Mouse (Mus musculus): ENCODE results near the gene Dnajc15. TPM values are rescaled to one million over a fixed set of nuclear protein-coding genes. Genes with fewer than 3 reads are reported as not detected.
"Not testable (repeated sequence)": the region's sequence is repeated elsewhere in the genome, so short reads cannot be mapped to it uniquely, and the experiment has no call there.

Gene Dnajc15
- polyA plus RNA-seq, 1 experiment from 2014 or later: 103 TPM

GRCm38 (mm10) chr14:77895951-77896350 lies 21.0 kb upstream of the Dnajc15 start:
- Histone ChIP-seq H3K9me3 (ENCODE audit: control insufficient read depth, low read length) (no peaks in the 10 kb centered on the region), H3K27ac (ENCODE audit: low read depth, low read length) (no peak overlapping the region), H3K4me3 (ENCODE audit: low read depth, low read length) (no peak overlapping the region), H3K4me2 (ENCODE audit: low read depth) (no peak overlapping the region), H3K4me1 (ENCODE audit: control insufficient read depth, insufficient read depth, low read length) (no peaks in the 10 kb centered on the region), H3K27me3 (ENCODE audit: control insufficient read depth, insufficient read depth, low read length) (no peaks in the 10 kb centered on the region), H3K36me3 (ENCODE audit: control insufficient read depth, insufficient read depth, low read length) (no peaks in the 10 kb centered on the region), H3K9ac (ENCODE audit: low read length) (no peak overlapping the region)
- 90% methylated on average over 3 of the region's 3 CpGs for WGBS
- ATAC-seq (ENCODE audit: insufficient read depth, low FRiP score, low TSS enrichment) (no peak), DNase-seq (ENCODE audit: low spot score) (no peak)

GRCm38 (mm10) chr14:77889911-77890310 lies 15.0 kb upstream of the Dnajc15 start:
- H3K27ac ChIP-seq (ENCODE audit: low read depth, low read length): no peak overlapping the region
- WGBS: 89% methylated on average over 7 of the region's 7 CpGs
- DNase-seq (ENCODE audit: low spot score) (no peak), ATAC-seq (ENCODE audit: insufficient read depth, low FRiP score, low TSS enrichment) (no peak)
- H3K9me3 ChIP-seq (ENCODE audit: control insufficient read depth, low read length): no peaks in the 10 kb centered on the region
- H3K4me2 ChIP-seq (ENCODE audit: low read depth): no peak overlapping the region
- H3K27me3 ChIP-seq (ENCODE audit: control insufficient read depth, insufficient read depth, low read length): no peaks in the 10 kb centered on the region
- H3K4me3 ChIP-seq (ENCODE audit: low read depth, low read length): no peak overlapping the region
- no peaks in the 10 kb centered on the region for H3K4me1 ChIP-seq (ENCODE audit: control insufficient read depth, insufficient read depth, low read length)
- H3K9ac ChIP-seq (ENCODE audit: low read length): no peak overlapping the region
- H3K36me3 ChIP-seq (ENCODE audit: control insufficient read depth, insufficient read depth, low read length): no peaks in the 10 kb centered on the region

GRCm38 (mm10) chr14:77886941-77887340 lies 12.0 kb upstream of the Dnajc15 start:
- no peaks in the 10 kb centered on the region for H3K36me3 ChIP-seq (ENCODE audit: control insufficient read depth, insufficient read depth, low read length)
- ATAC-seq (ENCODE audit: insufficient read depth, low FRiP score, low TSS enrichment): no peak
- no peaks in the 10 kb centered on the region for H3K9me3 ChIP-seq (ENCODE audit: control insufficient read depth, low read length)
- H3K4me1 ChIP-seq (ENCODE audit: control insufficient read depth, insufficient read depth, low read length): no peaks in the 10 kb centered on the region
- DNase-seq (ENCODE audit: low spot score): no peak
- H3K4me3 ChIP-seq (ENCODE audit: low read depth, low read length): no peak overlapping the region
- 89% methylated on average over 4 of the region's 4 CpGs for WGBS
- H3K27ac ChIP-seq (ENCODE audit: low read depth, low read length): no peak overlapping the region
- H3K4me2 ChIP-seq (ENCODE audit: low read depth): no peak overlapping the region
- no peaks in the 10 kb centered on the region for H3K27me3 ChIP-seq (ENCODE audit: control insufficient read depth, insufficient read depth, low read length)
- no peak overlapping the region for H3K9ac ChIP-seq (ENCODE audit: low read length)

- H3K4me3 ChIP-seq (ENCODE audit: low read depth, low read length): no peak overlapping the region
- no peak for ATAC-seq (ENCODE audit: insufficient read depth, low FRiP score, low TSS enrichment)
Observed at GRCm38 (mm10) chr14:77886376-77886775, 11.5 kb upstream of the Dnajc15 start.

GRCm38 (mm10) chr14:77882669-77883068 lies 7.7 kb upstream of the Dnajc15 start:
- Histone ChIP-seq H3K9ac (ENCODE audit: low read length) (no peak overlapping the region), H3K27ac (ENCODE audit: low read depth, low read length) (no peak overlapping the region), H3K4me3 (ENCODE audit: low read depth, low read length) (no peak overlapping the region), H3K4me2 (ENCODE audit: low read depth) (no peak overlapping the region), H3K4me1 (ENCODE audit: control insufficient read depth, insufficient read depth, low read length) (no peaks in the 10 kb centered on the region), H3K36me3 (ENCODE audit: control insufficient read depth, insufficient read depth, low read length) (no peaks in the 10 kb centered on the region), H3K9me3 (ENCODE audit: control insufficient read depth, low read length) (no peaks in the 10 kb centered on the region), H3K27me3 (ENCODE audit: control insufficient read depth, insufficient read depth, low read length) (no peaks in the 10 kb centered on the region)
- 78% methylated on average over 6 of the region's 6 CpGs for WGBS
- no peak for ATAC-seq (ENCODE audit: insufficient read depth, low FRiP score, low TSS enrichment)
- no peak for DNase-seq (ENCODE audit: low spot score)

More at GRCm38 (mm10) chr14:77886376-77886775, 11.5 kb upstream of the Dnajc15 start:
- Histone ChIP-seq H3K27ac (ENCODE audit: low read depth, low read length) (no peak overlapping the region), H3K36me3 (ENCODE audit: control insufficient read depth, insufficient read depth, low read length) (no peaks in the 10 kb centered on the region), H3K4me2 (ENCODE audit: low read depth) (no peak overlapping the region), H3K4me1 (ENCODE audit: control insufficient read depth, insufficient read depth, low read length) (no peaks in the 10 kb centered on the region), H3K9me3 (ENCODE audit: control insufficient read depth, low read length) (no peaks in the 10 kb centered on the region), H3K9ac (ENCODE audit: low read length) (no peak overlapping the region), H3K27me3 (ENCODE audit: control insufficient read depth, insufficient read depth, low read length) (no peaks in the 10 kb centered on the region)
- DNase-seq (ENCODE audit: low spot score): no peak
- 87% methylated on average over 3 of the region's 3 CpGs for WGBS

- H3K9me3 ChIP-seq (ENCODE audit: control insufficient read depth, low read length): no peaks in the 10 kb centered on the region
- H3K27me3 ChIP-seq (ENCODE audit: control insufficient read depth, insufficient read depth, low read length): no peaks in the 10 kb centered on the region
- WGBS: 71% methylated on average over 1 of the region's 1 CpGs
- H3K4me3 ChIP-seq (ENCODE audit: low read depth, low read length): no peak overlapping the region
- no peaks in the 10 kb centered on the region for H3K4me1 ChIP-seq (ENCODE audit: control insufficient read depth, insufficient read depth, low read length)
- H3K36me3 ChIP-seq (ENCODE audit: control insufficient read depth, insufficient read depth, low read length): no peaks in the 10 kb centered on the region
- H3K4me2 ChIP-seq (ENCODE audit: low read depth): no peak overlapping the region
- ATAC-seq (ENCODE audit: insufficient read depth, low FRiP score, low TSS enrichment) (no peak), DNase-seq (ENCODE audit: low spot score) (no peak)
- H3K9ac ChIP-seq (ENCODE audit: low read length): no peak overlapping the region
- no peak overlapping the region for H3K27ac ChIP-seq (ENCODE audit: low read depth, low read length)
Observed at GRCm38 (mm10) chr14:77881998-77882397, 7.1 kb upstream of the Dnajc15 start.

GRCm38 (mm10) chr14:77877876-77878275 lies 3.0 kb upstream of the Dnajc15 start:
- not testable (repeated sequence) for H3K27me3 ChIP-seq (ENCODE audit: control insufficient read depth, insufficient read depth, low read length); H3K4me2 ChIP-seq (ENCODE audit: low read depth); DNase-seq (ENCODE audit: low spot score); H3K36me3 ChIP-seq (ENCODE audit: control insufficient read depth, insufficient read depth, low read length); H3K4me3 ChIP-seq (ENCODE audit: low read depth, low read length); ATAC-seq (ENCODE audit: insufficient read depth, low FRiP score, low TSS enrichment); H3K9ac ChIP-seq (ENCODE audit: low read length); H3K9me3 ChIP-seq (ENCODE audit: control insufficient read depth, low read length); H3K4me1 ChIP-seq (ENCODE audit: control insufficient read depth, insufficient read depth, low read length); H3K27ac ChIP-seq (ENCODE audit: low read depth, low read length)
- WGBS: 86% methylated on average over 1 of the region's 2 CpGs

- 0 out of 2 replicates have a peak, but pooled peaks cover 2% of the 10 kb centered on the region for H3K4me1 ChIP-seq (ENCODE audit: control insufficient read depth, insufficient read depth, low read length)
- WGBS: 71% methylated on average over 1 of the region's 1 CpGs
- no peak overlapping the region for H3K9ac ChIP-seq (ENCODE audit: low read length)
- no peaks in the 10 kb centered on the region for H3K36me3 ChIP-seq (ENCODE audit: control insufficient read depth, insufficient read depth, low read length)
- no peak overlapping the region for H3K4me3 ChIP-seq (ENCODE audit: low read depth, low read length)
- no peaks in the 10 kb centered on the region for H3K27me3 ChIP-seq (ENCODE audit: control insufficient read depth, insufficient read depth, low read length)
- H3K9me3 ChIP-seq (ENCODE audit: control insufficient read depth, low read length): no peaks in the 10 kb centered on the region
- ATAC-seq (ENCODE audit: insufficient read depth, low FRiP score, low TSS enrichment): no peak
- no peak overlapping the region for H3K27ac ChIP-seq (ENCODE audit: low read depth, low read length)
- H3K4me2 ChIP-seq (ENCODE audit: low read depth): no peak overlapping the region
- DNase-seq (ENCODE audit: low spot score): no peak
Observed at GRCm38 (mm10) chr14:77876199-77876598, 1.3 kb upstream of the Dnajc15 start.

GRCm38 (mm10) chr14:77871380-77871975 lies 3.4 kb downstream of the Dnajc15 start:
- Histone ChIP-seq H3K27me3 (ENCODE audit: control insufficient read depth, insufficient read depth, low read length) (no peaks in the 10 kb centered on the region), H3K4me1 (ENCODE audit: control insufficient read depth, insufficient read depth, low read length) (0 out of 2 replicates have a peak, but pooled peaks cover 2% of the 10 kb centered on the region), H3K36me3 (ENCODE audit: control insufficient read depth, insufficient read depth, low read length) (no peaks in the 10 kb centered on the region), H3K9me3 (ENCODE audit: control insufficient read depth, low read length) (no peaks in the 10 kb centered on the region), H3K9ac (ENCODE audit: low read length) (no peak overlapping the region), H3K27ac (ENCODE audit: low read depth, low read length) (no peak overlapping the region), H3K4me3 (ENCODE audit: low read depth, low read length) (no peak overlapping the region), H3K4me2 (ENCODE audit: low read depth) (no peak overlapping the region)
- no peak for ATAC-seq (ENCODE audit: insufficient read depth, low FRiP score, low TSS enrichment)
- 95% methylated on average over 6 of the region's 6 CpGs for WGBS
- DNase-seq (ENCODE audit: low spot score): no peak

All from neural tube, embryonic 11.5 days (tissue).